Mouse (Mus musculus): ENCODE data around the gene Casz1.

DNA sequence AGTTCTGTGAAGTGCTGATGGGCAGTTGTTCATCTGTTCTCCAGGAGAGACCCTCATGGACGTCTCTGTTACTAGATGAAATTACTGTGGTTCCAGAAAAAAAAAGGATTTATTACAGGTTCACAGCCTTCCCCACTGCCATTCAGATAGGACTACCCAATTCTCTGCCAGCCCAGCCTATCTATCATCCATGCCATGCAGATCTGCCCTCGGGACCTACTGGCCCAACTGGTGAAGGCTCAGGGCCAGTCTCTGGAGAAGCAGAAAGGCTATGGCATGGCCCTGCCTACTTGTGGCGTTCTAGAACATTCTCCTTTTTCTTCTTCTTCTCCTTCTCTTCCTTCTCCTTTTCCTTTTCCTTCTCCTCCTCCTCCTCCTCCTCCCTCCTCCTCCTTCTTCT, 75.4 kb downstream of the Casz1 start:
- TF ChIP-seq CTCF (IDR thresholded peaks at IDR 0.05; ENCODE audit: low read depth) (no peak), EP300 (IDR thresholded peaks at IDR 0.05; ENCODE audit: low read depth) (no peak)

All from liver, embryonic 14.5 days (tissue).